Mouse (Mus musculus): ENCODE data around the gene Tctex1d2. TPM values are rescaled to one million over a fixed set of nuclear protein-coding genes. Genes with fewer than 3 reads are reported as not detected.
A peak's percentile ranks its signal among the peaks of the same experiment; 100 is the strongest.

Gene Tctex1d2
- polyA plus RNA-seq (2012; rRNA removed): 24.7 and 25.2 TPM in 2 replicates

DNA sequence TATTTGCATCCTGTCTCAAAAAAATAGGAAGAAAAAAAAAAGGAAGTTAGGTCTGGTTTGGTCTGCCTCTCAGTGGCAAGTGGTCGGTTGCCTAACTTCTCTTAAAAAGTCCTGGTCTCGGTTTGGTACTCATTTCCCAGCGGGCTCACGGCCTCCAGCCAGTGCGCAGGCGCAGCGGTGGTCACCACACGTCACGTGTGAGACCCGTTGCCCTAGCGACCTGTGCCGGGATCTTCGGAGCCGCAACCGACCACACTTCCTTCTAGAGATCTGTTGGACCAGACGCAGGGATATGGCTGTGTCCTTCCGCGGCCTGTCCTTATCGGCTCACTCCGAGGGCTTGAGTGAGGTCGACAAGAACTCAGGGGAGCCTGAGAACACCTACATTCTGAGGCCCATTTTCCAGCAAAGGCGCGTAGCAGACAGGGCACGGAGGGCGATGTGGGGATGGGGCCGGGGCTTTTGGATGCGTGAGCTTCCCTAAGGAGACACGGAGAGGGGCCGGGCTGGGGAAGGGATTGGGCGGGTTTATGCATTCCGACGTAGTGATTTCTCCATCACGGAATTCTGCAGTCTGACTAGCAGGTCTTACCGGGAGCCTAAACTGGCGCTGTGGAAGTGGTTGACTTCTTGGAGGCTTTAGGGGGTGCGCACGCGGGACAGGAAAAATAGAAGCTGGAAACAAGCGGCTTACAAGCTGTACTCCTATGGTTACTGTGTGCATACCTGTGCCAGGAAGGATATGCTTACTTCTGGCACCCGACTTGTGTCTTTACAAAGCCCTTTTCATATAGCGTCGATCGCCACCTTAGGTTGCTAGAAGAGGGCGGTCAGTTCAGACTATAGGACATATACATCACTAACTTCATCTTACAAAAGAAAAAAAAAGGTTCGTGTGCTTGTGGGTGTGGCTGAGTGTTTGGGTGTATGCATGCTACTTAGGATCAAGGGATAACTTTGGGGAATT, at the start of gene Tctex1d2:
Gene Tctex1d2, plus strand, starts transcription at position 186 of the 967 bp plus-strand sequence.
- TF ChIP-seq POLR2A (IDR thresholded peaks at IDR 0.05; ENCODE audit: borderline replicate concordance, insufficient read depth, low read length) (peak; percentile 87), CTCF (IDR thresholded peaks at IDR 0.05; ENCODE audit: borderline replicate concordance, insufficient read depth, low read depth, low read length) (no peak)
- DNase-seq: peak; percentile 93 to 95
- under 1% methylated on average over 45 of the region's 45 CpGs for WGBS

DNA sequence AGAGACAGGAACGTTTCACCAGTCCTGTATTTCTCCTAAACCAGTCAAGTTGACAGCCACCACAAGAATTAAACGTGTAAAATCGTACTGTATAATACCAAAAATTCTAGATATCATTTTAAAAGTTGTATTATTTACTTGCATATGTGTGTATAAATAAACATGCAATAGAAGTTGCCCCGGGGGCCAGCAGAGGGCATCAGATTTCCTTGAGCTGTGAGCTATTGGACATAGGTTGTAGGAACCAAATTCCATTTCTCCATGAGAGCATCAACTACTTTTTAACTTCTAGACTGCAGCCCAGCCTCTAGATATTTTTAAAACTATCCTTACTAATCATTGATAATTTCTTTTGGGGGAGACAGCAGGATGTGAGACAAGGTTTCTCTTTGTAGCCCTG, 48.2 kb upstream of the Tctex1d2 start:
- Histone ChIP-seq H3K27me3 (ENCODE audit: control insufficient read depth, insufficient read depth, low read length) (no peaks in the 10 kb centered on the region), H3K4me3 (replicated peaks; ENCODE audit: insufficient read depth, low read depth, low read length) (no peak overlapping the region), H3K27ac (ENCODE audit: insufficient read depth, low read length) (no peak overlapping the region), H3K4me1 (ENCODE audit: control insufficient read depth, insufficient read depth, low read length) (no peaks in the 10 kb centered on the region)
- TF ChIP-seq POLR2A (IDR thresholded peaks at IDR 0.05; ENCODE audit: borderline replicate concordance, insufficient read depth, low read length) (no peak), CTCF (IDR thresholded peaks at IDR 0.05; ENCODE audit: borderline replicate concordance, insufficient read depth, low read depth, low read length) (peak; percentile 35; the same call in 1 of the 2 replicates)
- DNase-seq: no peak
- WGBS: 88% methylated on average over 4 of the region's 4 CpGs

More for the DNA sequence above, at the start of gene Tctex1d2:
- H3K27me3 ChIP-seq (ENCODE audit: control insufficient read depth, insufficient read depth, low read length): no peaks in the 10 kb centered on the region
- H3K4me1 ChIP-seq (ENCODE audit: control insufficient read depth, insufficient read depth, low read length): no peaks in the 10 kb centered on the region
- peak within 1 kb of the TSS; percentile 60; the same call in 1 of the 2 replicates for H3K27ac ChIP-seq (ENCODE audit: insufficient read depth, low read length)
- peak within 1 kb of the TSS; percentile 85 for H3K4me3 ChIP-seq (replicated peaks; ENCODE audit: insufficient read depth, low read depth, low read length)

DNA sequence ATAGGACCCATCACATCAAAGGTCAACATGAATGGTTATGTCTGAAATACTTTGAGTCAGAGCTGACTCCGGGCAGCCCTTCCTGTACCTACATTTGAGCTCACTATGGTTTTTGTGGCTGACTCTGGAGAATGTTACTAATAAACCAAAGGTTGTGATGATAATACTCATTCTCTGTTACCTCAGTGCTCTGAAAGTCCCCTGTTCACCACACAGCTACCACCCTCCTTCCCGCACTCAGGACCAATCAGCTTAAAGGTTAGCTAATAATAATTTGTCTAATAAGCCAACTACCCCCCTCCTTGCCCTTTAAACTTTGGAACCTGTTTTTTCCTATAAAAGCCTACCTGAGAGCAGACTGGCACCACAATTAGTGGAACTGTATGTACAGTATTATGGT, 39.9 kb upstream of the Tctex1d2 start:
- no peak for TF ChIP-seq CTCF (IDR thresholded peaks at IDR 0.05; ENCODE audit: borderline replicate concordance, insufficient read depth, low read depth, low read length)
- TF ChIP-seq POLR2A (IDR thresholded peaks at IDR 0.05; ENCODE audit: borderline replicate concordance, insufficient read depth, low read length): no peak
- no peak for DNase-seq

DNA sequence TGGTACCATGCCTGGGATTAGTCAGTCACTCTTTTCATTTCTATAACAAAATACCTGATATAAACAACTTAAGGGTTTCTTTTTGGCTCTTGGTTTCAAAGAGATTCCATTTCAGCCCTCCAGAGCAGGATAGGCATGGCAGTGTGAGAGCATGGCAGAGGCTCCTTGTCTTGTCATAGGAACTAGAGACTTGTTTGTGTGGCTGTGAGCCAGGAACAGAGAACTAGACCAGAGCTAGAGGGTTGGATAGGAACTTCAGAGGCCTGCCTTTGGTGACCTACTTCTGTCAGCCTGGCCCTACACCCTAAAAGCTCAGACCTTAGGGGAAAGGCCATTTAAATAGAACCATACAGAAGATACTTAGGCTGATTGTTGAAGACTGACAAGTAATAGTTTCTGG, 36.6 kb upstream of the Tctex1d2 start:
- H3K27me3 ChIP-seq (ENCODE audit: control insufficient read depth, insufficient read depth, low read length): no peaks in the 10 kb centered on the region
- no peak for TF ChIP-seq CTCF (IDR thresholded peaks at IDR 0.05; ENCODE audit: borderline replicate concordance, insufficient read depth, low read depth, low read length)
- no peak for TF ChIP-seq POLR2A (IDR thresholded peaks at IDR 0.05; ENCODE audit: borderline replicate concordance, insufficient read depth, low read length)
- no peak overlapping the region for H3K4me3 ChIP-seq (replicated peaks; ENCODE audit: insufficient read depth, low read depth, low read length)
- no peak for DNase-seq
- H3K4me1 ChIP-seq (ENCODE audit: control insufficient read depth, insufficient read depth, low read length): no peaks in the 10 kb centered on the region
- H3K27ac ChIP-seq (ENCODE audit: insufficient read depth, low read length): no peak overlapping the region

More for the DNA sequence above, 39.9 kb upstream of the Tctex1d2 start:
- Histone ChIP-seq H3K4me1 (ENCODE audit: control insufficient read depth, insufficient read depth, low read length) (no peaks in the 10 kb centered on the region), H3K27me3 (ENCODE audit: control insufficient read depth, insufficient read depth, low read length) (no peaks in the 10 kb centered on the region), H3K27ac (ENCODE audit: insufficient read depth, low read length) (no peak overlapping the region), H3K4me3 (replicated peaks; ENCODE audit: insufficient read depth, low read depth, low read length) (no peak overlapping the region)
- 99% methylated on average over 2 of the region's 2 CpGs for WGBS

DNA sequence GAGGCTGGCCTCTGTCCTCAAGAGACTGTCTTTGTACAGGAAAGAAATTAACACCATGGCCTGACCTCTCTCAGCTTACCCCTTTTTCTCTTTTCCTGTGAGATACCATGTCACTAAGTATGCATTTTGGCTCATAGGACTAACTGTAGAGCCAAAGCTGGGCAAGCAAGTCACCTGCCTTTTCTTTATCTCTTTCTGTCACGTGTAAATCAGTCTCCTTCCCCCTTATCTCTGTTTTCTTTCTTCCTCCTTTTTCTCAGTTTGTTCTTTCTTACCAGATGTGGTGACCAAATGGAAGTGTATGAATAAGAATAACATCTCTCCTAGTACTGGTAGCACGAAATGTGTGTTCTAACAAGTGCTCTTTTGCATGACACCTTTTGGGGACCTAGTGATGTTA, 34.6 kb upstream of the Tctex1d2 start:
- no peak for DNase-seq
- WGBS: 91% methylated on average over 2 of the region's 2 CpGs
- Histone ChIP-seq H3K4me3 (replicated peaks; ENCODE audit: insufficient read depth, low read depth, low read length) (no peak overlapping the region), H3K27me3 (ENCODE audit: control insufficient read depth, insufficient read depth, low read length) (no peaks in the 10 kb centered on the region), H3K4me1 (ENCODE audit: control insufficient read depth, insufficient read depth, low read length) (no peaks in the 10 kb centered on the region), H3K27ac (ENCODE audit: insufficient read depth, low read length) (no peak overlapping the region)
- TF ChIP-seq POLR2A (IDR thresholded peaks at IDR 0.05; ENCODE audit: borderline replicate concordance, insufficient read depth, low read length) (no peak), CTCF (IDR thresholded peaks at IDR 0.05; ENCODE audit: borderline replicate concordance, insufficient read depth, low read depth, low read length) (no peak)

DNA sequence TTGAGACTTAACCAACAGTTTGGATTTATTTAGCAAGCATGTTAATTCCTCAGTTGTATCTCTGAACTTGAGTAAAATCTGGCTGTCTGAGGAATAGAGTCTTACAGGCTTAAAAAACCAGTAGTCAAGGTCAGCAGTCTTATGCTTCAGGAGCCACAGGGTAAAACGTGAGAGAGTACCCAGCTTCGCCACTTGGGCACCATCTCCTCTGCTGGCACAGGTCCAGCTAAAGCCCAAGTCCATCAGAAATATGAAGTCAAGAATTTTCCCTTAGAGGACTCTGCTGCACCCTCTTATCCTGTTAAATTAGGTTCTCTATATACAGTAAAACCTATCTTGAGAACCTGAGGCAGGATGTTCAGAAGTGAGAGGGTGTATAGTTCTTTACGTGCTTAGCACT, 32.7 kb upstream of the Tctex1d2 start:
- WGBS: 47% methylated on average over 3 of the region's 3 CpGs
- Histone ChIP-seq H3K4me1 (ENCODE audit: control insufficient read depth, insufficient read depth, low read length) (no peaks in the 10 kb centered on the region), H3K27ac (ENCODE audit: insufficient read depth, low read length) (no peak overlapping the region), H3K27me3 (ENCODE audit: control insufficient read depth, insufficient read depth, low read length) (no peaks in the 10 kb centered on the region), H3K4me3 (replicated peaks; ENCODE audit: insufficient read depth, low read depth, low read length) (no peak overlapping the region)
- DNase-seq: no peak
- TF ChIP-seq CTCF (IDR thresholded peaks at IDR 0.05; ENCODE audit: borderline replicate concordance, insufficient read depth, low read depth, low read length) (peak; percentile 13; the same call in 1 of the 2 replicates), POLR2A (IDR thresholded peaks at IDR 0.05; ENCODE audit: borderline replicate concordance, insufficient read depth, low read length) (no peak)

DNA sequence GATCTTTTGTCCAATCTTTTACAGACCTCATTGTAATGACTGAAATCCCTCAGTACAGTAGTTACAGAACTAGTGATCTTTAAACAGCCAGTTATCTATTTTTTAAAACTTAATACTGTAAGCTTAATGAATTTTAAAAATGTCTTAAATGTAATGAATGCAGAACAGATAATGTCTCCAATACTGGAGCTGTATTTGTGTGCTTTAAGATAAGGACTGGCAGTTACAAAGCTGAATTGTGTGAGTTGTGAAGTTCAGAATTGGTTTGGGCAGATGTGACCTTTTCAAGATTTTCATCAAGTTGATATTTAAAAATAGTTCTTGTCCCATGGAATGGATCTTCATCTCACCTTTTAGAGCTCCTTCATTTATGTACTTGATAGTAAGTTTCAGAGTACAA, 30.5 kb upstream of the Tctex1d2 start:
- DNase-seq: no peak
- no peak for TF ChIP-seq POLR2A (IDR thresholded peaks at IDR 0.05; ENCODE audit: borderline replicate concordance, insufficient read depth, low read length)
- no peak for TF ChIP-seq CTCF (IDR thresholded peaks at IDR 0.05; ENCODE audit: borderline replicate concordance, insufficient read depth, low read depth, low read length)

DNA sequence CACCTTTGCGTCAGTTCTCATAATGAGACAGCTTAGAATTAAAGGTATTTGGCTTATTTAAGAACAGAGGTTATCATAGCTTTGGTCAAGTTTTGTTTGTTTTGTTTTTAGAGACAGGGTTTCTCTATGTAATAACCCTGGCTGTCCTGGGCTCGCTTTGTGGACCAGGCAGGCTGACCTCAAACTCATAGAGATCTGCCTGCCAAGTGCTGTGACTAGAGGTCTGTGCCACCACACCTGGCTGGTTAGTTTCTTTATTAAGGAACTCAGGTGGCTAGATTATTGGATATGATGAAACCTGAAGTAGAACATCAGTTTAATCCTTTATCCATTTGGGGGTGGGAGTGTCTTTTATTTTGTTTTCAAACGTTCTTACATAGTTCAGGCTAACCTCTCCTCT, 29.7 kb upstream of the Tctex1d2 start:
- Histone ChIP-seq H3K4me1 (ENCODE audit: control insufficient read depth, insufficient read depth, low read length) (no peaks in the 10 kb centered on the region), H3K27ac (ENCODE audit: insufficient read depth, low read length) (no peak overlapping the region), H3K27me3 (ENCODE audit: control insufficient read depth, insufficient read depth, low read length) (no peaks in the 10 kb centered on the region), H3K4me3 (replicated peaks; ENCODE audit: insufficient read depth, low read depth, low read length) (no peak overlapping the region)
- TF ChIP-seq CTCF (IDR thresholded peaks at IDR 0.05; ENCODE audit: borderline replicate concordance, insufficient read depth, low read depth, low read length) (no peak), POLR2A (IDR thresholded peaks at IDR 0.05; ENCODE audit: borderline replicate concordance, insufficient read depth, low read length) (no peak)
- 89% methylated on average over 3 of the region's 3 CpGs for WGBS
- DNase-seq: no peak

More for the DNA sequence above, 30.5 kb upstream of the Tctex1d2 start:
- H3K27me3 ChIP-seq (ENCODE audit: control insufficient read depth, insufficient read depth, low read length): no peaks in the 10 kb centered on the region
- no peak overlapping the region for H3K27ac ChIP-seq (ENCODE audit: insufficient read depth, low read length)
- no peak overlapping the region for H3K4me3 ChIP-seq (replicated peaks; ENCODE audit: insufficient read depth, low read depth, low read length)
- no peaks in the 10 kb centered on the region for H3K4me1 ChIP-seq (ENCODE audit: control insufficient read depth, insufficient read depth, low read length)

All from cerebellum, adult 2 months (tissue).